Mouse (Mus musculus): ENCODE data around the gene C1qtnf5.

The C1qtnf5 gene

DNA sequence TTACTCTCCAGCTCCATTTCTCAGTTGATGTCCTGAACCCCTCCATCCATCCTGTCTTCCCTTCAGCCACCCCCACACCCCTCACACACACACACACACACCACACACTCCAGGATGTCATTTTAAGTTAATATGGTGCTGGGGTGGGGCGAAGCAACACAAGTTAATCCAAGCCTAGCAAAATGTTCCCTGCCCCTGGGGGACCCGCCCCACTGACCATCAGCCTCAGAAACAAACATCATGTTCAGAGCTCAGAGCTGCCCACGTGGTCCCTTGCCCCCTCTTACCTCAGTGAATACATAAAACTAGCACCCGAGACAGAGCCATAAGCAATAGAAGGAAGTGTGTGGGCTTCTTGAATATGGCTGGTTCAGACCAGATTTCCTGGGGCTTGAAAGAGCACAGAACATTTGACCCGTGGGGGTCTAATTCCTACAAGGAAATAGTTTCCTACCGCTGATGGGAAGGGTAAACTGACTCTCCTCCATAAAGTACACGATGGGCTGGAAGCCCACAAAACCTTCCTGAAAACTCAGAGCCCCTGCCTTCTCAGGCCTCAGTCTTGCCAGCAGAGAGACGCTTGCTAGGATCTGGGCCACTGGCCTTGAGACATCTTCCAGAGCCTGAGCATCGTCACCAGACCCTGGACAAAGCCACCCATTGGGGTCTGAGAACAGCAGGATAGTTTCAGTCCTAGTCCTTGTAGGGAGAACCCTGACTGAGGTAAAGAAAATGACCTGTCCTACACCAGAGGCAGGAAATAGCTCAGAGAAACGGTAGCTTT, 26.9 kb upstream of the C1qtnf5 start:
- no peak for DNase-seq (ENCODE audit: low read depth, low spot score)

GRCm38 (mm10) chr9:44080953-44081352, 26.1 kb upstream of the C1qtnf5 start:
- DNase-seq (ENCODE audit: low read depth, low spot score), result no peak

GRCm38 (mm10) chr9:44081581-44081980, 25.5 kb upstream of the C1qtnf5 start:
- no peak for DNase-seq (ENCODE audit: low read depth, low spot score)

DNA sequence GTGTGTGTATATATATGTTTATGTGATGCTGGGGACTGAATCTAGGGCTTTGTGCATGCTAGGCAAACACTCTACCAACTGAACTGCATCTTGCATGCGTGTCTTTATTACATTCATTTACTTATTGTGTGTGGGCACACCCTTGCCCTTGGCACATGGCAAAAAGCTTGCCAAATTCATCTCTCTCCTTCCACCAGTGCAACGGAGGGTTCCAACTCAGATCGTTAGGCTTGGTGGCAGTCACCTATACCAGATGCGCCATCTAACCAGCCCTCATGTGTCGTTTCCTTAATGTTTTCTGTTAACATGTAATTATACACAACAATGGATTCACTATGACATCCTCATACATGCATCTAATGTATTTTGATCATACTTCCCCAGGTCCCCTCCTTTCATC, 24.8 kb upstream of the C1qtnf5 start:
- no peak for DNase-seq (ENCODE audit: low read depth, low spot score)

DNA sequence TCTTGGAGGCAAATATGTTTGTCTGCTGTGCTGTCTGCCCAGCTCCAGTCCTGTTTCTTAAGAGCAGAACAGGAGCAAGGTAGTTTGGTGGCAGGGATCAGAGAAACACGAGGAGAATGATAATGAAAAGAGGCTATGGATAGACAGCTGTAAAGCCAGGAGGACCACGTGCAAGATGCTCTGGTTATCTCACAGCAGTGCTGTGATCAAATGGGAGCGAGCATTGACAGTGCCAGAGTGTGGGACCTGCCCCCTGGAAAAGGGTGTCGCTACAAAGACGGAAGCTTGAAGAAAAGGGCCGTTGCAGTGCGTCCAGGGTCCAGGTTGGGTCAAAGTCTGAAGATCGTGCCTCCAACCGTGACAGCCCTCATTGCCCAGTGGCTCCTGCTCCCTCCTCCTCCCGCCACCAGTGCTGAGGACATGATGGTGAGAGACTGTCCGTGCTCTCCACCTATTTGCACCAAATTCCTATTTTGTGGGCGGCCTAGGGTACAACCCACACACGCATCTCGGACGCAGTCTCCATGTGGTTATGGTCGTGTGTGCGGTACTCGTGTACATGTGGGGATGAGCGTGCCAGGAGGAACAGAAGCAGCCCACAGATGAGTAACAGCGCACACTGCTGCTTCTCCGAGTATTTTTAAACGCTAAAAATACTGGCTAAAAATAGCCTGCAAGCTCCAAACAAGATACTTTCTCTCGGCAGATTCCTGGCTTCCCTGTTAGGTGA, 23.5 kb upstream of the C1qtnf5 start:
- no peak for DNase-seq (ENCODE audit: low read depth, low spot score)

- DNase-seq (ENCODE audit: low read depth, low spot score), result no peak
Observed at GRCm38 (mm10) chr9:44084236-44084635, 22.8 kb upstream of the C1qtnf5 start.

- DNase-seq (ENCODE audit: low read depth, low spot score), result no peak
Observed at GRCm38 (mm10) chr9:44084659-44085229, 22.3 kb upstream of the C1qtnf5 start.

- no peak for DNase-seq (ENCODE audit: low read depth, low spot score)
Observed at GRCm38 (mm10) chr9:44085276-44085675, 21.8 kb upstream of the C1qtnf5 start.

GRCm38 (mm10) chr9:44085741-44086665, 21.0 kb upstream of the C1qtnf5 start:
- DNase-seq (ENCODE audit: low read depth, low spot score), result no peak

- DNase-seq (ENCODE audit: low read depth, low spot score), result no peak
Observed at GRCm38 (mm10) chr9:44086960-44087359, 20.1 kb upstream of the C1qtnf5 start.

DNA sequence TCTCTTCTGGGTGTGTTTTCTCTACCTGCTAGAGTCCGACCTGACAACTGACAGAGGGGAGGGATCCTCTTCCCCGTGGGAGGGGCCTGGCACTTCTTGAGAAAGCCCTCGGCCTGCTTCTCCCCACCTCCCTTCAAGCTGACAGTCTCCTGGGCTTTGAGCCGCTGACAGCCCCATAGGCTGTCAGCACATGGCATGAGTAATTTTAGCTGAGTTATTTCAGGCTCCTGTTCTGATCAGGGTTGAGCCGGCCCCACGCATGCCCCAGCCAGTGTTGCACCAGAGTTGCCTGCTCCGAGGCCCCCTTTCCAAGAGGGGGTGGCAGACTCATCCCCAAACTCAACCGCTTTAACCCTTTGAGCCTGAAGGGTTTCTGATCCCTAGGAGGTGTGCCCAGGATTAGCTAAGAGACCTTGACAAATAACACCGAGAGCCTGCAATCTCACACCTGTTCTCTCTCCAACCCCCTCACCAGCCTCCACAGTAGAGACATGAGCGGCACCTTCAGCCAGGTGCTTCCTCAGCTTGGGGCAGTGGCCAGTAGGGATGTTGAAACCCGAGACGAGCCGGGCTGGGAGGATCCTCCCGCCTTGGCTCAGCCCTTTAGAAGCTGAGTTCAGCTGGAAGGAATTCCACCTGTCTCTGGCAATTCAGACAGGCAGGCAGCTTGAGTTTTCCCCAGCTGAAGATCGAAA, 19.1 kb upstream of the C1qtnf5 start:
- DNase-seq (ENCODE audit: low read depth, low spot score), result no peak

DNA sequence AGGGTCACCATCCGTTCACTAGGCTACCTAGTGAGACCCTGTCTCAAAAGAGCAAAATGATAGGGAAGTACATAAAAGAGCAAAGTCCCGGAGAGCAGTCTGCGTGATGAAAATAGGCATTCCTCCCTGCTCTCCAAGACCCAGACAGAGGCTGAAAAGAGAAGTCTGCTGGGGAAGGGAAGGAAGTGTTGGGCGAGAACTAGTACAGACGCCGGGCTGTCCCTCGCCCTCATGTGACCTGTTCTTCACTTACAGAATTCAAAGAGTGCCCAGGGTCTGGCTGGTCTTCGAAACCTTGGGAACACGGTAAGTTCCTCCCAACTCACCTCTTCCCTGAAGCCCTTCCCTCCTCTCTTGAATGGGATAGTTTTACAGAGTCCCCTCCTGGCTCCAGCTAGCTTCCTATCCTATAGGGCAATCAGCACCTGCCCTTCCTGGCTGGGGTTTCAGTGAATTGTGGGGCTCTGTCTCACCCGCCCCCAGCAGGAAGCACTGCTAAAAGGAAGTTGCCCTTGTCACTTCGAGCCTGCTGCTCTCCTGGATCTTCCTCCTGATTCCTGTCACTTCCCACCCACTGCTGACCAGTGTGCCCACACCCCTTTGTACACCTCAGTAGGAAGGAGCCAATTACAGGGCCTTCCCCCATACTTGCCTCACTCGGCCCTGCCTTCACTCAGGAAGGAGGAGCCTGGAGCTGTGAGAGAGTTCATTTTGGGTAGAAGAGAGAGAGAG, 18.0 kb upstream of the C1qtnf5 start:
- DNase-seq (ENCODE audit: low read depth, low spot score), result no peak

DNA sequence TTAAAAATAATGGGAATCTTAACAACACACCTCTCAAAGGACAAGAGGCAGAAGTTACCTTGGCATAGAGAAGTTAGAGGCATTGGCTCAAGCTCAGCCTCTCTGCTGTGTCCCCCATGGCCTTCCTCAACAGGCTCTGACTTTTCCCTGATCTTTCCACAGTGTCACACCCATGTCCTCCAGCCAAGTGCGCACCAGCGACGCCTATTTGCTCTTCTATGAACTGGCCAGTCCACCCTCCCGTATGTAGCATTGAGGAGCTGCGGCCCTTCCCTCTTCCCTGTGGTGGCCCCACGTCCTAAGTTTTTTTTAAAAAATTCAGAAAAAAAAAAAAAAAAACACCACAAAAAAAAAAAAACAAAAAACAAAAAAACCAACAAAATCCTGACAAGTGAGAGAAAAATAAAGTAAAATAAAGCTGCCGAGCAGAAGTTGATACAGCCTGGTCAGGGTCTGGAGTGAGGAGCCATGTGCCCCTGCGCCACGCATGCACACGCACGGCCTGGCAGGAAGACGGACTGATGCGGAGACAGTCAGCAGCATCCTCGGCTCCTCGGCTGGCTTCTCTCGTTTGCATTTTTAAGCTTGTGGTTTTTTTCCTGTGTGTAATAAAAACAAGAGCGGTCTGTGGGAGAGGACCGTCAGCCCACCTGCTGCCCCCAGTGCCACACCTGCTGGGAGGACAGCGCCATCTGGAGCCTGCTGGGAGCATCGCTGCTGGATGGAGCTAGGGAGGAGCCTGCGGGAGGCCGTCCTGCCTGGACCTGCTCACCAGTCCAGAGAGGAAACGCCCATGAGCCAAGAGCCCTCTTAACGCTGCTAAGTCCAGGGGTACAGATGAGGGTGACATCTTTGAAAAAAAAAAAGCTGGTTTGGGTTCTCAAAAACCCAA, 13.2 kb upstream of the C1qtnf5 start:
- DNase-seq (ENCODE audit: low read depth, low spot score), result no peak

DNA sequence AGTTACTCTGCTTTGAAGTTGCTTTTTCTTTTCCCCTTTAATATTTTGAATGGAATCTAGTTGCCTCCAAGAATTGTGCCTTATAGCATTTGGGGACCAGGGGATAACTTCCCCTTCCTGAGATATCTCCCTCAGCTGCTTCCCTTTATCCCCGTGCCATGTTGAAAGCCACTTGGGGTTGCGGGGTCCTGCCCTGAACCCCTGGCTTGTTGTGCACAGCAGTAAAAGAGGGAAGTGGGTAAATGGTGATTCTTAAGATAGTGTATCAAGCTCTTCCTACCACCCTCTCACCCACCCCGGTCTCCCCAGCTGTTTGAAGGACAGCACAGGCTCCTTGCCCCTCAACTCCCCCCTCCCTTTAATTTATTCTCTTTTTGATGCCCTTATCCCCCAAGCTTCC, 12.3 kb upstream of the C1qtnf5 start:
- no peak for DNase-seq (ENCODE audit: low read depth, low spot score)

DNA sequence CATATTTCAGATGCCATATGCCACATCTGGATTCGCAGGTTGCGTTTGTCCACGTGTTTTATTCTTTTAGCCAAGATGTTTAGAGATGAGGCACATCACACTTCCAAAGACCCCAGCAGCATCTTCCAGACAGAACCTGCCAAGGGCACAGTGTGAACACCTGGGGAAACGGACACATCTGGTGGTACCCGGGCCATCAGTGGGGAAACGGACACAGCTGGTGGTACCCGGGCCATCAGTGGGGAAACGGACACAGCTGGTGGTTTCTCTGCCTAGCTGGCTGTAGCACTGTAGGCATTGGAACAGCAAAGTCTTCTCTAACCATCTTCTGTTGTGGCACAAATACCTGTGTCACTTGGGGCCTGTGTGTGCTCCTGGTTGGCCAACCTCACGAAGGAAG, 11.3 kb upstream of the C1qtnf5 start:
- no peak for DNase-seq (ENCODE audit: low read depth, low spot score)

DNA sequence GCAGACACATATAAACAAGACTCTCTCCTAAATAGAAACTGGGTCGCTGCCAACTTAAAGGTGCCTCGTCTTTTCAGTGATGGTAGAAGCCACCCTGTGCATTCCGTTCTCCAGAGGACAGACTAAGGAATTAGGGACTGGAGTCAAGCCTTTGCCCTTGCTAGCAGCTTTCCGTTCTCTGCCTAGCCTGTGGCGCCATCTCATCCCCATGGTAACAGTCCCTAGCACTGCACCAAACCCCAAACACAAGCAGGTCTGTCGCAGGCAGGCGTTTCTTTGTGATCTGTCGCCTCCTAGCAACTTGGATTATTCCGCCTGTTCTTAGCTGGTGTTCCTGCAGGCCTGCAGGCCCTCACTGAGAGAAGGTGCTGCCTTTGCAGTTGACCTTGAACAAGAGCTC, 10.5 kb upstream of the C1qtnf5 start:
- no peak for DNase-seq (ENCODE audit: low read depth, low spot score)

- no peak for DNase-seq (ENCODE audit: low read depth, low spot score)
Observed at GRCm38 (mm10) chr9:44101490-44101889, 5.6 kb upstream of the C1qtnf5 start, which contains the start of gene Mfrp. TSS of gene Mfrp (plus strand) at chr9:44101729.

GRCm38 (mm10) chr9:44104881-44105280, 2.2 kb upstream of the C1qtnf5 start:
- DNase-seq (ENCODE audit: low read depth, low spot score), result no peak

GRCm38 (mm10) chr9:44105781-44106180, 1.3 kb upstream of the C1qtnf5 start:
- no peak for DNase-seq (ENCODE audit: low read depth, low spot score)

Measured in brain, embryonic 18.5 days (tissue).